Mouse (Mus musculus) forebrain, embryonic 14.5 days (tissue): ENCODE data around the gene Tmem50a. TPM values are rescaled to one million over a fixed set of nuclear protein-coding genes. Genes with fewer than 3 reads are reported as not detected.

Experiments used
- ATAC-seq: fragments of 200-750 bp; cut with Nextera tagmentation; 2 replicates; pipeline ENCODE4 v1.8.0; 2017; ENCODE audit warnings: mild to moderate bottlenecking, moderate library complexity
- DNase-seq: peaks from one replicate; pipeline ENCODE4 v3.0.0-alpha.2; 2015; ENCODE audit warnings: low spot score
- H3K27ac ChIP-seq: fragments of 300-500 bp; sonication (generic); 2 replicates; pipeline ENCODE4 v1.5.1; 2014; ENCODE audit warnings: low read depth, mild to moderate bottlenecking, control low read depth, low read length, moderate library complexity
- H3K27me3 ChIP-seq: fragments of 300-500 bp; sonication (generic); replicated peaks from 2 replicates; pipeline ENCODE4 v1.6.1; 2014; ENCODE audit warnings: low read length, control low read depth, mixed read lengths; ENCODE audit not compliant: control insufficient read depth, insufficient read depth
- H3K36me3 ChIP-seq: fragments of 300-500 bp; sonication (generic); 2 replicates; pipeline ENCODE4 v1.6.1; 2014; ENCODE audit warnings: low read length, control low read depth; ENCODE audit not compliant: control insufficient read depth, insufficient read depth
- H3K4me1 ChIP-seq: fragments of 300-500 bp; sonication (generic); 2 replicates; pipeline ENCODE4 v1.6.1; 2014; ENCODE audit warnings: antibody characterized with exemption, low read length, control low read depth; ENCODE audit not compliant: control insufficient read depth, insufficient read depth
- H3K4me2 ChIP-seq: fragments of 300-500 bp; sonication (generic); 2 replicates; pipeline ENCODE4 v1.6.1; 2014; ENCODE audit warnings: mild to moderate bottlenecking, control low read depth, low read length
- H3K4me3 ChIP-seq: fragments of 300-500 bp; sonication (generic); 2 replicates; pipeline ENCODE4 v1.5.1; 2014; ENCODE audit warnings: low read depth, low read length, control low read depth
- H3K9ac ChIP-seq: fragments of 300-500 bp; sonication (generic); 2 replicates; pipeline ENCODE4 v1.6.1; 2014; ENCODE audit warnings: mild to moderate bottlenecking, low read length, control low read depth, moderate library complexity
- H3K9me3 ChIP-seq: fragments of 300-500 bp; sonication (generic); replicated peaks from 2 replicates; pipeline ENCODE4 v1.6.1; 2016; ENCODE audit warnings: low read length, control low read depth, mixed read lengths; ENCODE audit not compliant: control insufficient read depth
- WGBS: fragments of 180-500 bp; shearing (Covaris S2); extraction: QIAGEN DNeasy Blood & Tissue Kit; methylation state at CpG from one replicate; pipeline ENCODE4 v1.1.7; 2014; 5-methylcytosine and 5-hydroxymethylcytosine counted together
- polyA plus RNA-seq: library from polyadenylated mRNA; unstranded; fragments of >200 nt; fragmentation: Nextera tagmentation; extraction: Ambion mirVana; gene quantifications from 2 replicates; pipeline ENCODE4 v1.2.1, GENCODE M21; 2014

Gene Tmem50a
- polyA plus RNA-seq, 1 experiment from 2014 or later: 166 TPM

DNA sequence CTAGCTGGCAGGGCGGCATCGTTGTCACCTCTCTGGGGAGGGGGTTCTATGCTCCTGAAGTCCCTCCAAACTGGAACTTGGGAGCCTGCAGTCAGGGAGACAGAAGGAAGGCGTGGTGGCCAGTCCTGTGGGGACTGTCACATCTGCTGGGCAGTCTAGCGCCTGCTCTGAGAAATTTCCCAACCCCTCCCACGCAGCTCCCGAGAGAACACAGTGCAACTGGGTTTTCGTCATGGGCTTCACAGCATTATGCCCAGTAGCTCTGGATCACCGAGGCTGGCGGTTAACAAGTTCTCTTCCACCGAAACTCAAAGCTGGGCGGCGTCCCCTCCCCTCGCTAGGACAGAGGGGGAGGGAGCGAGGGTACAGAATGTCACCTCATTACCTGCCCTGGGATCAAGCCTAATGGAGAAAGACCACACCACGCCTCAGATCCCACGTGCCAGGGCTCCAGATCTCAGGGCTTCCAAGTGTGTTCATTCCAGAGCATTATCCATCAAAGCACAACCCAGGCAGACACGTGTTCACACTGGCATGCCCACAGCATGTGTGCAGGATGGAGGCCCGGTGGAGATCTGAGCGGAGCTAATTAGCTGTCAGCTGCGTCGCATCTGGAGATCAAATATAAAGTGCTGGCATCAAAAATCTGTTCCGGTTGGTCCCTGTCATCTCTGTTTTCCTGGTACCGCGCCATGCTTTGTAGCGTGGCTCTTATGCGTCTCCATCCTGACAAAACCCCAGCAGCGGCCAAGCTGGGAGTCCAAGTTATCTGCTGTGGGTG lies 29.1 kb upstream of the Tmem50a start:
- Histone ChIP-seq H3K27ac (no peak overlapping the region), H3K4me1 (no peaks in the 10 kb centered on the region), H3K27me3 (no peaks in the 10 kb centered on the region), H3K36me3 (no peaks in the 10 kb centered on the region), H3K4me3 (no peak overlapping the region), H3K4me2 (no peak overlapping the region), H3K9me3 (no peaks in the 10 kb centered on the region), H3K9ac (0 out of 2 replicates have a peak overlapping the region, but pooled peaks have one; percentile 25)
- 43% methylated on average over 27 of the region's 27 CpGs for WGBS
- ATAC-seq: peak; percentile 80
- DNase-seq: peak; percentile 66

DNA sequence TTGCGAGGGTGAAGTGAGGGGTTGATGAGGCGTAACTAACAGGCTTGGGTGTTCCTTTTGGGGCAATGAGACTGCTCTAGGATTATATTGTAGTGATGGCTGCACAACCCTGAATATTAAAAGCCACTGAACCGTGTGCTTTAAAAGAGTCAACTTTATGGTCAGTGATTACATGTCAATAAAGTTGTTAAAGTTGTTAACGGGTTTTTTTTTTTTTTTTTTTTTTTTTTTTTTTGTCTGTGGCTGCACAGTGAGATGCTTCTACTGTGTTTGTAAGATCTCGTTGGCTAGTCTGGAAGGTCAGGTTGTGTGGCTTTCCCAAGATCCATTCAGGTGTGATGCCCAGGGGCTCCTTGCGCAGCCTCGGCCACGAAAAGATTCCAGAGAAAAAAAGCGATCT lies 25.1 kb upstream of the Tmem50a start:
- 56% methylated on average over 9 of the region's 9 CpGs for WGBS
- Histone ChIP-seq H3K9me3 (no peaks in the 10 kb centered on the region), H3K4me1 (no peaks in the 10 kb centered on the region), H3K4me2 (no peak overlapping the region), H3K27ac (no peak overlapping the region), H3K36me3 (peaks cover 27% of the 10 kb centered on the region), H3K9ac (no peak overlapping the region), H3K27me3 (no peaks in the 10 kb centered on the region), H3K4me3 (no peak overlapping the region)
- DNase-seq (no peak), ATAC-seq (no peak)

DNA sequence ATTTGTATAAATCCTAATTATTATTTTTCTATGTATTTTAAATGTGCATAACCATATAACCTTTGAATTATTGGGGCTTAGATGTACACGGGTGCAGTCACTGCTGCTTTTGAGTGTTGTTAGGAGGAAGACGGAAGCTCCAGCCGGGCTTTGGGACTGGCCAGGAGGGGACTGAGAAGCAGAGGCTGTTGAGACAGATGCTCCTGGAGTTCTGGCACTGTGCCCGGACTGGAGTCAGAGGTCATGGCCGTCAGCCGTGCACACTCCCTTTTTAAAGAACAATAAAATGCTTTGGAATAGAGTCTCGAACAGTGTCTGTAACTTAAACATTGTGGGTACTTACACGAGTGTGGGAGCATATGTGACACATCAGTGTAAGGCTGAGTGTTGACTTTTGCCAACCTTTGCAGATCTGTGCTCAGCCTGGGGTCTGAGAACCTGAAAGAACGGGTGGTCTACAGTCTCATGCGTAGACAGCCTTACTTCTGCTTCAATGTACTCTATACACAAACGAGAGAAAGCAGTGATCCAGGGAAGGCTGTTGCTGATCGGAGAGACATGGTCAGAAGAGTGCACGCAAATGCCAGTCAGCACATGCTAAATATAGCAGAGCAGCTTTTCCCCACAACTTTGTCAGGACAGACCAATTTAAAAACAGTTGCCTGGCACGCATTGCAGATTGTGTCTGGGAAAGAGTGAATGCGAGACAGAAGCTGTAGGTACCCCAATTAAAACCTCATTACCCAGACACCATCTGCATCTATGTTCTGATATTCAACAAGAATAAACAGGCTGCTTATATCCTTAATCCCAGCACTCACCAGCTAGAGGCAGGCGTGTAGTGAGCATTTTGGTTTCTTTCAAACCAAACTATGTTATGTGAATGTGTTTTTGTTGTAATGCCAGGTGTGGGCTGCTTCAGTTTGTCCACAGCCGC lies 22.7 kb upstream of the Tmem50a start:
- Histone ChIP-seq H3K27me3 (no peaks in the 10 kb centered on the region), H3K36me3 (peaks cover 49% of the 10 kb centered on the region), H3K9me3 (no peaks in the 10 kb centered on the region), H3K27ac (peak overlapping the region; percentile 45; the same call in 1 of the 2 replicates), H3K4me1 (no peaks in the 10 kb centered on the region), H3K4me2 (no peak overlapping the region), H3K9ac (no peak overlapping the region), H3K4me3 (no peak overlapping the region)
- DNase-seq (peak; percentile 78), ATAC-seq (peak; percentile 79)
- 53% methylated on average over 17 of the region's 17 CpGs for WGBS

DNA sequence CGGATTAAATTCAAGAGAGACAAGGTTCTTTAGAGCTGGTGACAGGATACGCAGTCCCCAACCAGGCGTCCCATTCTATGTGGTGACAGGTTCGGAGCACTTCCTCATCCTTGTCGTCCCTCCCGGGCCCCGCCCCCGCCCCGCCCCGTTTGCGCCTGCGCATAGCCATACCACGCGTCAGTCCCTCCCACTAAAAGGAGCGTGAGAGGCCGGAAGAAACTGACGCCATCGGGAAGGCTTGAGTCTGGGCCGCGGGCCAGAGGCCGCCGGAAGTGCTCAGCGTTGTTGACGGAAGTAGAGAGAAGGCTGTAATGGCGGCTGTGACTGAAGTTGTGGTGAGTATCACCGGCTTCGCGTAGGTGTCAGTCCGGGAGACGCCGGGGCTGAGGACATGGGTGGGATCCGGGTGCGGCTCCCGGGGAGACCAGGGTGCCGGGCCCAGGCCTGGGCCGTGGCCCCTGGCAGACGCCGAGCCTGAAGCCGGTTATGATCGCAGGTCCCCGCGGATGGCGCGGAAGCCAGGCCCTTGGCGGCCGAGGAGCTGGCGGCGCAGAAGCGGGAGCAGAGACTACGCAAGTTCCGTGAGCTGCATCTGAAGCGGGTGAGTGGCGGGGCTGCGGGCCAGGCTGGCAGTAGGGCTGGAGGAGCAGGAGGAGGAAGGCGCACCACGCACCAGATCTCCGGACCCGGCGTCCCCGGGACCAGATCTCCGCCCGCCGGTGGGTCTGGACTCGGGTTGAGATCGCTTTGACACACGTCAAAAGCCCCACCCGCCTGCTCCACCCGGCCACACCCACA lies 16.1 kb upstream of the Tmem50a start, which contains the start of gene Syf2:
TSS of gene Syf2 (plus strand) at position 215 of the 798 bp plus-strand sequence.
- H3K4me3 ChIP-seq: peak within 1 kb of the TSS; percentile 97
- DNase-seq: peak; percentile 99
- peak; percentile 97 for ATAC-seq
- under 1% methylated on average over 68 of the region's 68 CpGs for WGBS
- no peaks in the 10 kb centered on the region for H3K9me3 ChIP-seq
- peak within 1 kb of the TSS; percentile 92 for H3K4me2 ChIP-seq
- peaks cover 66% of the 10 kb centered on the region for H3K36me3 ChIP-seq
- peaks cover 10% of the 10 kb centered on the region for H3K4me1 ChIP-seq
- H3K27me3 ChIP-seq: no peaks in the 10 kb centered on the region
- peak within 1 kb of the TSS; percentile 79 for H3K9ac ChIP-seq
- peak within 1 kb of the TSS; percentile 76 for H3K27ac ChIP-seq

DNA sequence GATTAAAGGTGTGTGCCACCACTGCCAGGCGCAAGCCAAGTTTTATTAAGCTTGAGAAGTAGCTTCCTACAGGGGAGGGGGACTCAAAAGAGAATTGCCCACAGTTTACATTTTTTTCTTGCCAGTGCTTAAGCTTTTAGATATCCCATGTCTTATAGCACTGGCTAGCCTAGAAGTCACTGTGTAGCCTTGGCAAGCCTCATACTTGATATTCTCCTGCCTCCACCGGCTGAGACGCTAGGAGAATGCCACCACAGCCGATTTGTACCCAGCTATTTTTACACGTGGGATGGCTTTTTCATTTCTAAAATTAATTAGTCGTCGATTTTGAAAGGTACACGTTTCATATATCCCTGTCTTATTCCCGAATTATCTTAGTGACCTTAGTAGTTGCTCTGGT lies 15.4 kb upstream of the Tmem50a start:
- WGBS: 28% methylated on average over 9 of the region's 9 CpGs
- peak; percentile 5; the same call in 1 of the 2 replicates for ATAC-seq
- no peak for DNase-seq
- H3K4me1 ChIP-seq: peaks cover 17% of the 10 kb centered on the region
- H3K4me2 ChIP-seq: peak overlapping the region; percentile 92
- H3K27me3 ChIP-seq: no peaks in the 10 kb centered on the region
- H3K9me3 ChIP-seq: no peaks in the 10 kb centered on the region
- H3K36me3 ChIP-seq: peaks cover 66% of the 10 kb centered on the region
- peak overlapping the region; percentile 41; the same call in 1 of the 2 replicates for H3K9ac ChIP-seq
- H3K27ac ChIP-seq: 0 out of 2 replicates have a peak overlapping the region, but pooled peaks have one; percentile 9
- peak overlapping the region; percentile 97 for H3K4me3 ChIP-seq

DNA sequence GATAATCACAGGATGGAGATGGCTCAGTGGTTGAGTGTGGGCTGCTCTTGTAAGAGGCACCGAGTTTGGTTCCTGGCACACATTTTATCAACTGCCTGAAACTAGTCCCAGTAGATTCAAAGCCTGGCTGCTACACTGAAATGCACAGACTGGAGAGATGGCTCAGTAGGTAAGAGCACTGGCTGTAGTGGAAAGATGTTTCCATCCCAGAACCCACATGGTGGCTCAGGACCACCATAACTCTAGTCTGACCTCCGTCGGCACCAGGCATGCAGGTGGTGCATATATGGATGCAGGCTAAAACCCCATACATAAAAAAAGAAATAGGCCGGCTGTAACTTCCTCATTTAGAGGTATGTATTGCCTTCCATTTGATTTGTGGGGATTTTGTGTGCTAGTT lies 14.7 kb upstream of the Tmem50a start:
- H3K9me3 ChIP-seq: no peaks in the 10 kb centered on the region
- no peak for DNase-seq
- peaks cover 22% of the 10 kb centered on the region for H3K4me1 ChIP-seq
- H3K36me3 ChIP-seq: peaks cover 63% of the 10 kb centered on the region
- 80% methylated on average over 4 of the region's 4 CpGs for WGBS
- H3K9ac ChIP-seq: peak overlapping the region; percentile 8; the same call in 1 of the 2 replicates
- H3K27me3 ChIP-seq: no peaks in the 10 kb centered on the region
- no peak for ATAC-seq
- H3K4me2 ChIP-seq: no peak overlapping the region
- no peak overlapping the region for H3K4me3 ChIP-seq
- H3K27ac ChIP-seq: no peak overlapping the region

DNA sequence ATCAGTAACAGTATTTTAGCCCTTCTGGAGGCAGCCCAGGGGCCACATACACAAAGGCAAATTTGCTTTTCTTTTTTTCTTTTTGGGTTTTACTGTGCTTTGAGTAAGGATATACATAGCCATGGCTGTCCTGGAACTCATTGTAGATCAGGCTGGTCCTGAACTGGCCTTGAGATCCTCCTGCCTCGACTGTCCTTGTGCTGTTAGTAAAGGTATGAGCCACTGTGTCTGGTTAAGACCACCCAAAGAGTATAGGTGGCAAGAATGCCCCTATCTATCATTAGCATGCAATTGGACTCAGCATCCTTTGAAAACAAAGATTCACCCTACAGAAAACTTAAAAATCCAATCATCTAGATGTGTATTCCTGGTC lies 13.6 kb upstream of the Tmem50a start:
- ATAC-seq (no peak), DNase-seq (no peak)
- Histone ChIP-seq H3K4me3 (no peak overlapping the region), H3K9me3 (no peaks in the 10 kb centered on the region), H3K27ac (no peak overlapping the region), H3K4me1 (peaks cover 23% of the 10 kb centered on the region), H3K36me3 (peaks cover 54% of the 10 kb centered on the region), H3K27me3 (no peaks in the 10 kb centered on the region), H3K9ac (no peak overlapping the region), H3K4me2 (no peak overlapping the region)
- WGBS: 74% methylated on average over 1 of the region's 1 CpGs

DNA sequence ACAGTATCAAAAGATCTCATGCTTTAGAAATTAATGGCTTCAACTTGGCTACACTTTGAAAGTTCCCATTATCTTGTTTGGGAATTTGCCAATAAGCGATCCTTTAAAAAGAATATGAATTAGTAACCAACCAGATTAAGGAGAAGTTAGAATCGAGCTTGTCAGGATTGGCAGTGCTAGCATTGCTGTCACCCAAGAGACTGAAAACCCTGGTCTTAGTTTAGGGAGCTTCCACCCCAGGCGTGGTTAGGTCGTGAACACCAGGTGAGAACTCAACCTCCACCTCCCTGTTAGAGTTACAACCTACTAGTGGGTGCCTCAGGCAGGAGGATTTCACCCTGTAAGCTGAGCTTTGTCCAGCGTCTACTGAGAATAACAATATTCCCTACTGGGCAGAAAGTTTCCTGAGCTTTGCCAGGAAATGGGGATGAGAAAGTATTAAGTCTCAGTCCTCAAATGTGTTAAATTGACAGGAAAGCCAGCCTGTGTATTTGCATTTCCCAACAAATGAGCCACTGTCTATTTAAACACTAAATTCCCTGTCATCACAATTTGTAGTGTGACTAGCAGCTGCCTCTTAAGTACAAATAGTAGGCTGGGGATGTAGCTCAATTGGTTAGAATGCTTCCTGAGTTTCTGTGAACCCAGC lies 13.1 kb upstream of the Tmem50a start:
- no peaks in the 10 kb centered on the region for H3K9me3 ChIP-seq
- H3K4me3 ChIP-seq: no peak overlapping the region
- ATAC-seq (no peak), DNase-seq (no peak)
- peaks cover 23% of the 10 kb centered on the region for H3K4me1 ChIP-seq
- H3K36me3 ChIP-seq: peaks cover 49% of the 10 kb centered on the region
- no peak overlapping the region for H3K4me2 ChIP-seq
- H3K9ac ChIP-seq: no peak overlapping the region
- H3K27ac ChIP-seq: no peak overlapping the region
- 68% methylated on average over 5 of the region's 5 CpGs for WGBS
- no peaks in the 10 kb centered on the region for H3K27me3 ChIP-seq
